Mouse (Mus musculus) cerebellum, postnatal 36 days (tissue): ENCODE measurements around the gene Susd3.
A peak's percentile ranks its signal among the peaks of the same experiment; 100 is the strongest.

Source experiments
- DNase-seq, 2 experiments: peaks; one replicate each; pipeline ENCODE4 v3.0.0; 2021 to 2022; ENCODE audit warnings: mixed read lengths in 2 of 2

The Susd3 gene

DNA sequence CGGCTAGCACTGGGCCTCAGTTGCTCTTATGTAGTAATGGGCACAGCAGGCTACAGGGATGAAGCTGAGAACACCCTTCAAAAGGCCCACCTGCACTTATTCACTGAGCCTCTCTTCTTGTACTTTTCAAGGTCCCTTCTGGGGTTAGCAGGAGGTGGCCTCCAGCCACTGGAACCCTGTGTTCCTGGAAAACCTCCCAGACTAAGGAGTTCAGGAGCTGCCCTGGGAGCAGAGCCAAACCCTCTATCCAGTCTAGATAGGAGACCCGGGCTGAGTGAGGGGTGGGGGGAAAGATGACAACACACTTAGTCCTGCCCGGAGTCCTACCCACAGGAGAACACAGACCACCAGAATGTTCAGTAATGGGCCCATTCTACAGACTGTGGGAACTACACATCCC lies 2.5 kb downstream of the Susd3 start:
- no peak for DNase-seq

DNA sequence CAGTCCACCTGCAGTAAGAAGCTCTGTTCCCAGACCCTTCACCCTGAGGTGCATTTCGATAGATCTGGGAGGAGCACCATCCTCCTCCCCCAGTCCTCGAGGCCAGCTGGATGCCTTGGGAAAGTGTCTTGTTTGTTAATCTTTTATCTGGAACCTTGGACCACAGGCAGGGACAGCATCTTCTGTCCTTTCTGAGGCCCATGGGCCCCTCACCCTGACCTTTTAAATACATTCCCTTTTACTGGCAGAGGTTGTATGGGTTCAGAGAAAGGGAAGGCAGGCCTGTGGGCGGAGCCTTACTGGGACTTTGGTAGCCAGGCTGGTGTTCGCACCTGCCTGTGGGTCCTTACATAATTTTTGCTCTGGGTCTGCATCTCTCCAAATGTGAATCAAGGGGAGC lies 3.3 kb downstream of the Susd3 start:
- DNase-seq = no peak

DNA sequence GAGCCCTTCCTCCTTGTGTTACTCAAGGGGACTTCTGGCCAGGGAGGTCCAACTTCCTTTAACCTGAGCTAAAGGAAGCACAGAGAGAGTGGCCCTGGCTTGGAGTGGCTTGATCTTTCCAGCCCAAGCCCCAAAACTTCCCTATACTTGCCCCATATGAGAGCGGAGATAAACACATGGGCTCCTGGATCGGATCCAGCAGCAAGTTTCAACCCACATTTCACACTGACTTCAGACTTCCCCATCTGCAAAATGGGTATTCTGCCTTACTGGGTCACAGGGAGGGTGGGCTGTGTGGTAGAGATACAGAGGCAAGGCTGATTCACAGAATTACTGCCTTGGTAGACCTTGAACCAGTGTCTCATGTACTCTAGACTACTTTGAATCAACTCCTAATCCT lies 5.0 kb downstream of the Susd3 start:
- DNase-seq = no peak

DNA sequence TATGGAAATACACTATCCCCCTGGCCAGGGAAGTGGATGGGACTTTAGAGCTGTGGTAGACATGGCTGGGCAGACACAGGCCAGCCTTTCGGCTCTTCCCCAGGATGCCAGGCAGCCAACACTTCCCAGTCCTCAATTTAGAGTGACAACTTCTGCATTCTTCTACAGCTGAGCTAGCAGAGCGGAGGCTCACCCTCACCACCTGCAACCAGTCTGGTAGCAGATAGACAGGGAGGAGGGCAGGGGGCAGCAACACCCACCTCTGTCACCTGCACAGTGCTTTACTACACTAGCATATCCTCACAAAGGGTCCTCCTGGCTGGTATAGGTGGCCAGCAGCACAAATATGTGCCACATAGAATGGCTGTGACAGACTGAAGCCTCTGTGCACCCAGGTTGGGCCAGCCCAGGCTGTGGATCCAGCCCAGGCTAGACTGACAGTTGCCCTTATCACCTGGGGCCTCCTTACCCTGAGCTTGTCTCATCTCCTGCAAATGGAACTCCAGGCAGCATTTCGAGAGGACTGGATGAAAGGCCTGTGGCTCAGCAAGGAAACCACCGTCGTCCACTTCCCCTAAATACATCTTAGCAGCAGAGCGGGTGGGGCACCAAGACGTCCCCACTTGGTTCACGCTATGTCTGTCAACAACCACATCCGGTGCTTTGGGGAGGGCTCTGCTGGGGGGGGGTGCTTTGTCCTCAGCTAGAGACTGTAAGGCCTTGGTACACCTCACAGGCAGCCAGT lies 6.0 kb downstream of the Susd3 start:
- DNase-seq = no peak

DNA sequence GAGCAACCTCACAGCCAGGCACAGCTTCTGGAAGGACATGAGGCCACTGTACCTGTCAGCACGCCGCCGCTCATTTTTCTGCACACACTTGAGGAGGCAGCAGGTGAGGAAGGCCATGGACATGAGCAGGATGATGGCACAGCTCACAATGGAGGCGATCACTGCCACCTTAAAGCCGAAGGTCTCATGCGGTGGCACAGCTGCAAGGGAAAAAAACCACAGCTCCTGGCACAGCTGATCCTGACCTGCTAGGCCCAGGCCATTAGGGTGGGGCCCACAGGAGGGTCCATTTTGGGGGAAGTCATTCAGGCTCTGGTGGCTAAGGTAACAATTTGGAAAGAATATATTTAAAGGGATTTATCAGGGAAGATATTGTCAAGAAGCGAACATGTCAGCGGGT lies 9.8 kb downstream of the Susd3 start:
- DNase-seq = no peak

DNA sequence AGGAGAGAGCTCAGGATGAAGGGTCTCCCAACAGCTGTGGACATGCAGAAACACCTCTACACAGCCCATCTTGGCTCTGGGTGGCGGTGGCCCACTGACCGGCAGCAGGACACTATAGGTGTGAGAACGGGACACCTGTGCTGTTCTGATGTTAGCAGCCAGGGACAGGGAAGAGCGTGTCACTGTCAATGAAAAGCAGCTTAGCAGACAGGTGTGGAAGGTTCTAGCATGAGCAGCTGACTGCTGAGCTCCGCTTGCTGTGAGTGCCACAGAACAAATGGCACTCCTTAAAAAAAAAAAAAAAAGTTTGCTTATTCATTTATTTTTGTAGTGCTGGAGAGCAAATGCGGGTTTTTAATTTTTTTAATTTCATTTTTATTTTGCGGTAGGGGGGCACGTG lies 10.9 kb downstream of the Susd3 start:
- DNase-seq = no peak

DNA sequence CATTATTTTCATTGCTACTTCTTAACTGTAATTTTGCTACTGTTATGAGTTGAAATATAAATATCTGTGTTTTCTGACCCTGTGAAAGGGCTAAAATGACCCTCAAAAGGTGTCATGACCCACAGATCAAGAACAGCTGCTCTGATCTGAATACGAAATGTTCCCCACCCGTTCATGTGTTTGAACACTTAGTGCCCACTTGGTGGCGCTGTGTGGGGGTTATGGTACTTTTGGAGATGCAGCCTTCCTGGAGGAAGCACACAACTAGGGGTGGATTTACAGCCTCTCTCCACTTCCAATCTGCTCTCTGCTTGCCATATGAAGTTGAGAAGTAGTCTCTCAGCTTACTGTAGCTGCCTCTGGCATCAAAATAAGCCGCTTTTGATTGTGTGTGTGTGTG lies 13.8 kb downstream of the Susd3 start:
- DNase-seq = no peak

DNA sequence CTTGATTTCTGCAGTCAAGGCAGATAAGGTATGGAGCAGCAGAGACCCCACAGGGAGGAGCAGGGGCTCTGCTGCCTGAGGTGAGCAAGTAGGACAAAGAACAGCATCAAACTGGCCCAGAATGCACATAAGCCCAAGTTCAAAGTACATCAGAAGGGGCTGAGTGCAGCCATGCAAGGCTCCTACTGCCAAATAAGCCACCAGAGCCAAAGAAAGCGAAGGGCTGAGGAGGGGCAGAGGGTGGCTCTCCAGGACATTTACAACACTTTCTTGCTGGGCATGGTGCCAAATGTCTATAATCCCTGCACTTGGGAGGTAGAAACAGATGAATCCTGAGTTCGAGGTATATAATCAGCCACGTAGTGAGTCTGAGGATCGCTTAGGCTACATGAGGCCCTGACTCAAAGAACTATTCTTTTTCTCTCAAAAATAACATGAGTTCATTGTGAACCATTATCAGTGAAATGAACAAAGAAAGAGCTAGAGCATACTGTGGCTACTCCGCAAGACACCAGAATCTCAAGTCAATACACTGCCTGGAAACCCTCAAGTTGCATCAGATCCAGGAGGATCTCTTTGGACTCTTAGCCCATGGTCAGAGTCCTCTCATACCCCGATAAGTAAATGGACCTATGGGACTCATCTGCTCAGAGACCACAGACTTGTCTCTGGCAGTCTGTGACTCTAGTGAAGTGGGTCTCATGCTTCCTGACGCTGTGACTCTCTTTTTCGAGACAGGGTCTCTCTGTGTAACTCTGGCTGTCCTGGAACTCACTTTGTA lies 14.5 kb downstream of the Susd3 start:
- no peak for DNase-seq

DNA sequence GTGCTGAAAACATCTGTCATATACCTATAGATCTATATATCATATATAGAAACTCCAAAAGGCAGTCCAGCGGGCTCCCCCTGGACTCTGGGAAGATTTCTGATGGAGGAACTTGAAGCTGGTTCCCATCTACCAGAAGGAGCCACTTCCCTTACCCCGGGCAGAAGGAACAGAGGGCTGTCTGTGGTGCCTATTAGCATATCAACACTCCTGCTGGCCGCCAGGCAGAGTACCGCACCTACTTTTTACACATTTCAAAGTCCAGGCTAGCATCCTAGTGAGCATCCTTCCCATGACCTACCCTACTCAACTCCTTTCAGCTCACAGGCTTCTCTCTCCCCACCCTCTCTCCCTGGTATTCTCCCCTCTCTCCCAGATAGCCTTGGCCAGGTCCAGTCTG lies 22.9 kb downstream of the Susd3 start:
- no peak for DNase-seq

DNA sequence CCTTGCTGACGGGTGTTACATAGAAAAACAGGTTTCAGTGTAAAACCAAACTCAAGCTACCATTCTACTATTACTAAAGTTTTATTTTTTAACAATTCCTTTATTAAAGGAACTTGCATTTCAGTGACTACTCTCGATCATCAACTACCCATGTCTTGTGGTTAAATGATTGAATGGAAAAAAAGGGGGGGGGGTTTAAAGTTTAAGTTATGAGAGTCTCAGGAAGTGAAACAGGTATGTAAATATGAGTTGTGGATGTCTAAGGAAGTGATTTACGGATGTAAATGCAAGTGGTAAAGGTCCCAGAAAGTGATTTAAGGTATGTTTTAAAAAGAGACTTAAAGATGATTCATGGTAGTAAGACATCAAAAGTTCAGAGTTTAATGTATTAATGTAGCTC lies 23.3 kb downstream of the Susd3 start:
- DNase-seq = no peak

DNA sequence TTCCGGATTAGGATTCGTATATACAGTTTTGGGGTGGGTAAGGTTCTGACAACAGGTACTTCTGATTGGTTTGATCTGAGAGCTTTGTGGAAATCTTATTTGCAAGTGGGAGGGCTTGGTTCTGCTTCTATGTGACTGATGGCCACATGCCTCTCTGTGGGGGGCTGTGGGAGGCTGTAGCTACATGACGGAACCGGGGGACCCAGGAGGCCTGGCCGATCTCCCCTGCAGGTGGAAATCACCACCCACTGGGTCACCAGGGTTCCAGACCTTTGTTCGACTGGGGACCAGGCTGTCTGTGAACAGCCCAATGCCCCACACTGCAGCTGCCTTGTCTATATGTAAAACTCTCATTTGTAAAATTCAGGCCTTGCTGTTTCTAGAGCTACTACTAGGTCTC lies 23.8 kb downstream of the Susd3 start:
- DNase-seq = no peak

DNA sequence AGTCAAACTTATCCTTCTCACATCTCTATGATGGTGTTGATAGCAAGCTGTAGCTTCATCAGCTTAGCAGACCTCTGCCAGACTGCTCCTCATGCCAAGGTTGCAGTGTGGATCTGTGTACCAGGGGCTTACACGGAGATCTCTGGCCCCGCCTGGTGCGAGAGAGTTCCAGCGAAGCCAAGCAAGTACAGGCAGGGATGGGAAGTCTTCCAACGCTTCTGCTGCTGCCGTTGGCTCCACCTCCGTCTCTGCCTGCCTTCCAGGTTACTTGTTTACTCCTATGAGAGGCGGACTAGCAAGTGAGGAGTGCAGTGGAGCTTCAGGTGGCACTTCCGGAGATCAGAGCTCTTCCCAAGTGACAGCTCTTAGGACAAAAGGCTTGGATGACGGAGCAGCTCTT lies 24.2 kb downstream of the Susd3 start:
- no peak for DNase-seq

DNA sequence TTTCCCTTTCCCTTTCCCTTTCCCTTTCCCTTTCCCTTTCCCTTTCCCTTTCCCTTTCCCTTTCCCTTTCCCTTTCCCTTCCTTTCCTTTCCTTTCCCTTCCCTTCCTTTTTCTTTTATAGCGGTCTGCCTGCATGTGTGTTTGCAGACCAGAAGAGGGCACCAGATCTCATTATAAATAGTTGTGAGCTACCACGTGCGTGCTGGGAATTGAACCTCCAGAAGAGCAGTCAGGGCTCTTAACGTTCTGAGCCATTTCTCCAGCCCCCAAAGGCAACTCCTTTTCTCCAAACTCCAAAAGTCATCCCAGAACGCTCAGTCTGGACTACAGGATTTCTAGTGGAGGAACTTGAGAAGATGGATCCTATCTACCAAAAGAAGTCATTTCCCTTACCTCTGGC lies 27.6 kb downstream of the Susd3 start:
- DNase-seq = no peak

DNA sequence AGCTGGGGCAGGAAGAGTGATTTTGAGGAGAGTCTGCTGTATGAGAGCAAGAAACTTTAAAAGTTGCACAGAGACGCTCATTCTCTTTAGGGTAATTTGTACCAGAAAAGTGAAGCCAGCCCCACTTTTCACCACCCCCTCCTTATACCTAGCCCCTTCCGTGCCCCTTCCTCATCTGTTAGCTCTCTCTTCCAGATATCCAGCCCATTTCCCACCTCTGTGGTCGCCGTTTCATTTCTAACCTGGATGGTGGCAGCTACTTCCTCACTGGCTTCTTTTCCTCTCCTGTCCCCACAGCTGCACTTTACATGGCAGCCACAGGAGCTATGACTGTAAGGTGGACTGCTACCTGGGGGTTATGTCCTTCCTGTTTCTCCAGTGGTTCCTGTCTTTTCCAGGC lies 29.1 kb downstream of the Susd3 start:
- no peak for DNase-seq

DNA sequence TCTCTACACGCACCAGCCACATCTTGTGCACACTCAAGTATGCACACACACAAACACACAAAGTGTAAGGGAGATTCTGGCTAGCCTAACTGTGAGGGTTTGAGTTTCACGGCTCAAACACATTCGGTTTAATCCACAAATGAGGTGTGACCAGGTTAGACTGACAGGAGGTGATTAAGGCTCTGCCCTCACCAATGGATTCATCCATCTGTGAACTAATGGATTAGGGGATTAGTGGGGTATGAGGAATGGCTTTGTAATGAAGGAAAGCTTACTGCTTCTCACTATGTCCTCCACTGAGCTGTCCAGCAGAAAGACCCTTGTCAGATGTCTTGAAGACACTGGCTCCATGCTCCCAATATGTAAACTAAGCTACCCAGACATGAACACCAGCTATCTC lies 29.9 kb downstream of the Susd3 start:
- DNase-seq = no peak

DNA sequence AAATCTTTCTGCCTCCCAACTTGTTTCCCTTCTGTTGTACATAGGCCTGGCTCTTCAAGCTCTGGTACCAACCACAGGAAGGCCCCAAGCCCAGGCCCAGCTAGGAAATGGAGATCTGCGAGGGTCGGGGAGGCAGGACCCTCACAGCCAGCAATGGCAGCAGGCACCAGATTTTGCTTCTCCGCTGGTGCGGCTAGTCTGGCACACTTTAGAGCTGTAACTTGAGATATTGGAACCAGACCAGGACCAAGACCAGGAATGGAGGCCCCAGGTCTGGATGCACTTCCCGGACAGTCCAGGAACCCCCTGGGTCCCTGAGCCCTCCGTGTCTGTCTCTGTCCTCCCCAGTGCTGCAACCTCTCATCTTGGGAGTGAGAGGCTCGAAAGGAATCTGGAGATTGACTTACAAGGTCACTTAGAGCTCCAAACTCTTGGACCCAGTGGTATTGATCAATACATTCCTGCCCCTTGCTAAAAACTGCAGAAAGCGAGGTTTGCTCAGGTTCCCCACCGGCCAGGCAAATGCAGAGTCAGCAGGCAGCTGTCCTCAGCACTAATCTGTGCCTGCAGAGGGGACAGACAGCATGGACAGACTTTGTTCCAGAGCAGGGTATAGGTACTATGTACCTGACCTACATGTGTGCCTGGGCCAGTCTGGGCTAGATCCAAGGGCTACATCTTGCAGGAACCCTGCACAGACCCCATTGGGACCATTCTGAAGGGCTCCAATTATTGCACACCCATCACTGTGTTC lies 31.5 kb downstream of the Susd3 start:
- DNase-seq = no peak

DNA sequence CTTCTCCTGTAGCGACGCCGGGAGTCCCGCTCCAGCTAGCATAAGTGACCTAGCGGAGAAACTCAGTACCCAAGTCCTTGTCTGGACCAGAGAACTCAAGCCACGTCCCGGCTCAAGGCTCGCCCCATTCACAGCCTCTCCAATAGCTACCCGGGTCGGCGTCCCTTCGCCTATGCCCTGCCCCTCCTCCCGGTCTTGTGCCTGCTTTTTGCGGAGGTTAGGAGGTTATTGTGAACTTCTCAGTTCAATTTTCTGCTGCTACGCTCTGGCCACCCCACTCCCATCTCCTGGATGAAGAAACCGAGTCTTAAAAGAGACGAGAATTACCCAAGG lies 32.3 kb downstream of the Susd3 start:
- no peak for DNase-seq

DNA sequence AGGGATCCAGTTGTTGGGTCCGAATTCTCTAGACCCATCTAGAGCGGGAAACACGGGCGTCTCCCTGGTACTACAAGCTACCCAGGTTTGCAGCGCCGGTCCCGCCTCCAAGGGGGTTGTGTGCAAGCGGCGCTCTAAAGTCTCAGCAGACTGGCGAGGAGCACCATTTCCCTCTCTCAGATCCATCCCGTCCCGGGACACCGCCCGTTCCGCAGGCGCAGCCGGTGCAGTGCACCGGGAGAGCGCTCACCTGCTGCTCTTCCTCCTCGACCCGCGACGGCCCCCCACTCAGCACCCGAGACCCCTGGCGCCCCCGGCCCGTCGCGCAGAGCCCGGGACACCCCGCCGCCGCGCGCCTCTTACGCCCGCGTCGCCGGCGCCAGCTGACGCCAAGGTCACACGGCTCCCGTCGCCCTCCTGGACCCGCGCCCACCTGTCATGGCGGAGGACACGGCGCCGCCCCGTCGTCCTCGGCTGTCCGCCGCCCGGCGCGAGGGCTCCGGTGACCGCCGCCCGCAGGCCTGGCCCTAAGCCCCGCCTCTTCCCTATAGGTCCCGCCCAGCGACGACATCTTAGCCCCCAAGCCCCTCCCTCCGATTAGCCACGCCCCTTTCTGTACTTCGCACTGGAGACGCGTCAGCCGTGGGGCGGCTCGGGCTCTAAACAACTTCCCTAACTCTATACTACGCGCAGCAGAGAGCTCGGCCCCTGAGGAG lies 32.8 kb downstream of the Susd3 start, which contains the start of gene Card19:
TSS of gene Card19 (minus strand) at position 534 of the 716 bp plus-strand sequence.
- peak; percentile 87 to 88 for DNase-seq

DNA sequence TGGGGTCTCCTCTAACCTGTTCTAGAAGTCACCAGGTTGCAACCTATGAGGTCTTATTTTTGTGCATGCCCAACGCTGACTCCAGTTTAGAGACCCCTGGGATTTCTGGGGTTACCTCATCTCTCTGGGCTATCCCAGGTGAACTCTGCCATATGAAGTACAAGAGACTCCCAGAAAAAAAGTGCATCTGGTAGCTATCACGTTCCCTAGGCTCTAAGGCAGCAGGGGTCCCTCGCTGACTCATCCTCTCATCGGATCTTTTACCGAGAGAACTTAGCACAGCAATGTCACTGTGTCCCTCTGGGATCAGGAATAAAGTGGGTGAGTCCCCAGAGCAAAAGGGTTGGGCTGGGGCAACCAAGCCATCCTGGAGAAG lies 33.4 kb downstream of the Susd3 start:
- no peak for DNase-seq

DNA sequence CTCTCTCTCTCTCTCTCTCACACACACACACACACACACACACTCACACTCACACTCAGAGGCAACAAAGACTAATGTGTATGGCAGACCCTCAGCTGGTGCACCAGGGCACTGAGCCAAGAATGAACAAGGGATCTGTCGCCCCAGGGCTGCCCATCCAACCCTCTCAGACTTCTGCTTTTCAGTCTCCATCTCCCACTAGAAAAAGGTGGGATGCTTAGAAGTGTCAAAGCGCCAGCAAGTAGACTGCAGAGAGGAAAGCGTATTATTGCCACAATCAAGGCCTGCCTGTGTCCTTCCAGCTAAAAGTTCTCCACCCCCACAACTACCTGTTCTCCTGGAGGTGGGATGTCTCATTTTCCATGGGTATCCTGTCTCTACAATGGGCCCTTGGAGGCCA lies 34.1 kb downstream of the Susd3 start:
- DNase-seq = no peak

DNA sequence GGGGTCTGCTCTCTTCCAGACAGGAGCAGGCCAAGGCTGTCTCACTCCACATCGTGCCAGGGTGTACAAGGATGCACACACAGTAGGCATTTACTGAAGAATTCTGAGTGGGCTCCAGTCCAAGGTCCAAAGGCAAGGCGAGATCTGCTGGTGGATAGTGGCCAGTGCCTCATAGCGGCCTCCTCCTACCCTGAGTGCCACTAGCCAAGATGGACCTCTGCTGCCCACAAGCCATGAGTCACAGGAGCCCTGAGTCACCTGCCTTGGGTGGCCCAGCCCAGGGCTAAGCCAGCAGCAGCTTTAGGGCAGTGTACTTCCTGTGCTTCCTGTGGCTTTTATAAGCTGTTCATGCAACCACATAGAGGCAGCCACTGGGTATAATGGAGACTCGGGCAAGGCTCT lies 35.0 kb downstream of the Susd3 start:
- peak; percentile 65 to 75 for DNase-seq

DNA sequence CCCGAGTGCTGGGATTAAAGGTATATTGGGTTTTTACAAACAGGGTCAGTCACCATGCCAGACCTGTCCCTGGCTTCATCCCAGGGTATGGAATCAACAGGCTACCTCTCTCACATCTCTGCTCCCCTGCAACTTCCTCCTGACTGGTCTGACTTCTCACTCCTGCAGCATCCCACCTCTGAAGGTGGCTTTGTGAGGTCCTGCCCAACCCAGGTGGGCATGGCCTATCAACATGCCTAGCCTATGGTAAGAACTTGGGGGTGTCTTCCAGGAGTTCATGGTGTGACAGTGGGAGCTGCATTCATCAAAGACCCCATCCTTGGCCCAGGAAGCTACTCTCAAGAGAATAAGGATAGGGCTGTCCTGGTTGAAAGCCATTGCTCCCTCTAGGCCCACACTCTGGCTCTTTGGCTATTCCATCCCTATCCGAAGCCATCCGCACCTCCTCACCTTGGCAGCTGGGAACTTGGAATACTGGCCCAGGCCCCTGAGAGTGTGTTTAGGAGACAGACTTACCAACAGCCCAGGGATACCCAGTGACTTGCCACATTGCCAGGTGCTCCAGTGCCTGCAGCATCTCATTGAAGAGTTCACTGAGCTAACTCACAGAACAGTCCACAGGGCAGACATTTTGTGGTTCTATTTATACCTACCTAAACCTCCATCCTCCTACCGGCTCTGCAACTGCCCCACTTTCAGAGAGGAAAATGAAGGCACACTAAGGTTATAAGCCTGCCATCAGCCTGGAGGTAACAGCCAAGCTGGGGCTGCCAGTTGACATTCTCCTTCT lies 35.6 kb downstream of the Susd3 start:
- no peak for DNase-seq
